Mouse (Mus musculus) 3134 (cell line): Measurements from ENCODE around the gene Gm17467.
"Not testable (repeated sequence)": the region's sequence is repeated elsewhere in the genome, so short reads cannot be mapped to it uniquely, and the experiment has no call there.

Experiments
- DNase-seq: peaks from one replicate; pipeline ENCODE4 v3.0.0-alpha.2; 2011; ENCODE audit warnings: low spot score; ENCODE audit not compliant: insufficient read length; ENCODE audit errors: extremely low read depth

Gene Gm17467

GRCm38 (mm10) chrX:123704691-123705090 is at the start of gene Gm17467:
Gm17467 (minus strand) TSS chrX:123704791.
- DNase-seq: not testable (repeated sequence)
